ENCODE assay signal across 25 mouse cellular contexts in genomic region chr15:86180427-86180826, GRCm38 (mm10). TPM values are rescaled to one million over a fixed set of nuclear protein-coding genes. Genes with fewer than 3 reads are reported as not detected.
DNase-seq lines count a peak whose midpoint lies in the region; ATAC-seq and TF ChIP-seq lines count a peak whose summit lies in the region.
"Had no signal": no experiment of that assay in that cellular context is flagged by ENCODE, and none has a peak within 500 bp of the region (broad histone marks: within the 10 kb centered on the region; RNA-seq: fewer than 3 reads in every experiment).

No protein-coding gene starts in this region.

- H3K4me3 ChIP-seq in spleen, adult 2 months (ENCODE audit: extremely low read depth, insufficient read depth, insufficient read length) = no peak overlapping the region
- H3K4me3 ChIP-seq: embryonic facial prominence, embryonic 10.5 days; forebrain, embryonic 15.5 days; heart, embryonic 13.5 days; kidney, embryonic 15.5 days; neural tube, embryonic 12.5 days; stomach, embryonic 15.5 days had no signal

- no peaks in the 10 kb centered on the region for H3K27me3 ChIP-seq in spleen, adult 2 months (ENCODE audit: control insufficient read depth, insufficient read depth, low read length)
- no peaks in the 10 kb centered on the region for H3K27me3 ChIP-seq in splenic B cell, adult 2 months (ENCODE audit: control insufficient read depth, insufficient read depth, low read length, poor library complexity, severe bottlenecking)
- H3K27me3 ChIP-seq: forebrain, embryonic 15.5 days; heart, embryonic 13.5 days; kidney, embryonic 15.5 days; neural tube, embryonic 12.5 days; stomach, embryonic 15.5 days had no signal

- DNase-seq in spleen, adult 2 months (ENCODE audit: low read depth in 1 of 2, low spot score in 2 of 2) = peak in 1 of 2 experiments; percentile 65
- DNase-seq in spleen, postnatal 14 days (ENCODE audit: low spot score in 2 of 2) = no peak
- DNase-seq in splenic B cell, adult 2 months (ENCODE audit: low read depth, low spot score) = peak; percentile 86
- no peak for DNase-seq in urinary bladder, adult 2 months (ENCODE audit: low spot score)
- no peak for DNase-seq in kidney, adult 11 months
- no peak for DNase-seq in right cerebral cortex, adult 18-20 months
- DNase-seq: adrenal gland, postnatal 25 days; cerebellum, adult 9-11 months; gastrocnemius, postnatal 10 days; heart, adult 18-20 months; heart, postnatal 14 days; kidney, postnatal 4 days; layer of hippocampus, adult 9-11 months; midbrain, embryonic 14.5 days had no signal

- peak; percentile 22; the same call in 1 of the 2 replicates for ATAC-seq in common myeloid progenitor, adult 5-6 weeks (replicated peaks; ENCODE audit: low read depth, poor library complexity, severe bottlenecking)
- ATAC-seq: forebrain, embryonic 15.5 days; hindbrain, postnatal 0 days; intestine, embryonic 16.5 days; lung, postnatal 0 days had no signal

- peak overlapping the region; percentile 91 for H3K27ac ChIP-seq in spleen, adult 2 months (ENCODE audit: insufficient read depth, low read length)
- H3K27ac ChIP-seq: embryonic facial prominence, embryonic 10.5 days; forebrain, embryonic 15.5 days; hindbrain, postnatal 0 days; kidney, embryonic 15.5 days; liver, embryonic 14.5 days; neural tube, embryonic 12.5 days; stomach, embryonic 15.5 days had no signal

- H3K36me3 ChIP-seq in spleen, adult 2 months (ENCODE audit: control insufficient read depth, insufficient read depth, low read length) = no peaks in the 10 kb centered on the region
- 0 out of 2 replicates have a peak, but pooled peaks cover 2% of the 10 kb centered on the region for H3K36me3 ChIP-seq in splenic B cell, adult 2 months (ENCODE audit: control insufficient read depth, insufficient read depth, low read length, poor library complexity, severe bottlenecking)
- H3K36me3 ChIP-seq: embryonic facial prominence, embryonic 10.5 days; forebrain, embryonic 15.5 days; heart, embryonic 13.5 days; kidney, embryonic 15.5 days; neural tube, embryonic 12.5 days; stomach, embryonic 15.5 days had no signal

- TF ChIP-seq CTCF in spleen, adult 2 months (IDR thresholded peaks at IDR 0.05; ENCODE audit: extremely low read depth, insufficient read depth, insufficient read length, insufficient replicate concordance) = no peak

- 19% methylated on average over 4 of the region's 4 CpGs for WGBS in spleen, adult 2 months

- H3K4me1 ChIP-seq in spleen, adult 2 months (ENCODE audit: control insufficient read depth, insufficient read depth, insufficient read length) = peaks cover 23% of the 10 kb centered on the region; the same call in 1 of the 2 replicates

- TF ChIP-seq POLR2A in spleen, adult 2 months (IDR thresholded peaks at IDR 0.05; ENCODE audit: low read depth, low read length) = no peak

RNA-seq across cellular contexts. Expression of gene Cerk, which starts 5.5 kb away (rescaled TPM):
- polyA plus RNA-seq in spleen, adult 2 months (2012; rRNA removed) = 64.4 and 82.8 TPM in 2 replicates
- 17.2 and 20.0 TPM in 2 replicates for total RNA-seq in common myeloid progenitor, adult 5-6 weeks (2017)
- polyA plus RNA-seq in urinary bladder, adult 2 months (2012; rRNA removed) = 10.9 and 12.1 TPM in 2 replicates

RNA-seq across cellular contexts. Expression of gene Tbc1d22a, which starts 33.8 kb away (rescaled TPM):
- polyA plus RNA-seq in spleen, adult 2 months (2012; rRNA removed) = 28.1 and 32.3 TPM in 2 replicates
- total RNA-seq in common myeloid progenitor, adult 5-6 weeks (2017) = 15.7 and 21.4 TPM in 2 replicates
- polyA plus RNA-seq in urinary bladder, adult 2 months (2012; rRNA removed) = 19.0 and 21.0 TPM in 2 replicates
